In genomic region chr9:102632923-102633537, GRCm38 (mm10) we compare ENCODE assay signal across 8 mouse cellular contexts. TPM values are rescaled to one million over a fixed set of nuclear protein-coding genes. Genes with fewer than 3 reads are reported as not detected.
DNase-seq lines count a peak whose midpoint lies in the region; ATAC-seq lines count a peak whose summit lies in the region.

No protein-coding gene starts in this region.

- H3K4me3 ChIP-seq in neural tube, embryonic 11.5 days (ENCODE audit: low read depth, low read length): no peak overlapping the region
- no peak overlapping the region for H3K4me3 ChIP-seq in neural tube, embryonic 15.5 days (replicated peaks)
- H3K4me3 ChIP-seq in embryonic facial prominence, embryonic 10.5 days: no peak overlapping the region
- H3K4me3 ChIP-seq in hindbrain, embryonic 13.5 days: no peak overlapping the region
- H3K4me3 ChIP-seq in midbrain, embryonic 15.5 days: no peak overlapping the region

- DNase-seq in neural tube, embryonic 11.5 days (ENCODE audit: low spot score): peak; percentile 60
- peak; percentile 87 for DNase-seq in NIH3T3 (ENCODE audit: low read depth)
- peak; percentile 57 for DNase-seq in embryonic facial prominence, embryonic 10.5 days (ENCODE audit: low spot score)
- DNase-seq in left cerebral cortex, postnatal 14 days (ENCODE audit: low spot score in 2 of 2): peak; percentile 73 to 78
- DNase-seq in testis, postnatal 10 days (ENCODE audit: low spot score): no peak

- H3K4me2 ChIP-seq in neural tube, embryonic 11.5 days (ENCODE audit: low read depth): no peak overlapping the region
- no peak overlapping the region for H3K4me2 ChIP-seq in neural tube, embryonic 15.5 days
- no peak overlapping the region for H3K4me2 ChIP-seq in hindbrain, embryonic 13.5 days
- H3K4me2 ChIP-seq in midbrain, embryonic 15.5 days: no peak overlapping the region

- H3K27ac ChIP-seq in neural tube, embryonic 11.5 days (ENCODE audit: low read depth, low read length): no peak overlapping the region
- H3K27ac ChIP-seq in neural tube, embryonic 15.5 days (replicated peaks): no peak overlapping the region
- peak overlapping the region; percentile 30; the same call in 1 of the 2 replicates for H3K27ac ChIP-seq in embryonic facial prominence, embryonic 10.5 days (replicated peaks)
- peak overlapping the region; percentile 25 for H3K27ac ChIP-seq in hindbrain, embryonic 13.5 days
- H3K27ac ChIP-seq in midbrain, embryonic 15.5 days: peak overlapping the region; percentile 49; the same call in 1 of the 2 replicates

- no peak; the same call in 1 of the 2 replicates for ATAC-seq in neural tube, embryonic 11.5 days (ENCODE audit: insufficient read depth, low FRiP score, low TSS enrichment)
- no peak for ATAC-seq in neural tube, embryonic 15.5 days (ENCODE audit: low FRiP score)
- ATAC-seq in hindbrain, embryonic 13.5 days (ENCODE audit: low FRiP score): 0 out of 2 replicates have a peak, but pooled peaks have one; percentile 52
- peak; percentile 72; the same call in 1 of the 2 replicates for ATAC-seq in midbrain, embryonic 15.5 days (replicated peaks)

- H3K4me1 ChIP-seq in neural tube, embryonic 11.5 days (ENCODE audit: control insufficient read depth, insufficient read depth, low read length): no peaks in the 10 kb centered on the region
- peaks cover 4% of the 10 kb centered on the region for H3K4me1 ChIP-seq in neural tube, embryonic 15.5 days
- H3K4me1 ChIP-seq in embryonic facial prominence, embryonic 10.5 days: peaks cover 32% of the 10 kb centered on the region
- H3K4me1 ChIP-seq in hindbrain, embryonic 13.5 days (replicated peaks): peaks cover 15% of the 10 kb centered on the region
- H3K4me1 ChIP-seq in midbrain, embryonic 15.5 days: peaks cover 5% of the 10 kb centered on the region; the same call in 1 of the 2 replicates

- H3K9me3 ChIP-seq in neural tube, embryonic 11.5 days (ENCODE audit: control insufficient read depth, low read length): no peaks in the 10 kb centered on the region
- no peaks in the 10 kb centered on the region for H3K9me3 ChIP-seq in neural tube, embryonic 15.5 days (replicated peaks)
- H3K9me3 ChIP-seq in embryonic facial prominence, embryonic 10.5 days: no peaks in the 10 kb centered on the region
- H3K9me3 ChIP-seq in hindbrain, embryonic 13.5 days: no peaks in the 10 kb centered on the region
- no peaks in the 10 kb centered on the region for H3K9me3 ChIP-seq in midbrain, embryonic 15.5 days

- intact Hi-C loops in left cerebral cortex, postnatal 14 days (cut with DNase I): loop anchor here (10.0 kb wide), 1 partner anchor 672 kb away; the partner anchor contains the start of genes 1300017J02Rik and Topbp1

- H3K36me3 ChIP-seq in neural tube, embryonic 11.5 days (ENCODE audit: control insufficient read depth, insufficient read depth, low read length): no peaks in the 10 kb centered on the region; the same call in 1 of the 2 replicates
- H3K36me3 ChIP-seq in neural tube, embryonic 15.5 days: peaks cover 23% of the 10 kb centered on the region
- H3K36me3 ChIP-seq in embryonic facial prominence, embryonic 10.5 days (replicated peaks): peaks cover 35% of the 10 kb centered on the region
- H3K36me3 ChIP-seq in hindbrain, embryonic 13.5 days: peaks cover 32% of the 10 kb centered on the region
- H3K36me3 ChIP-seq in midbrain, embryonic 15.5 days (replicated peaks): 0 out of 2 replicates have a peak, but pooled peaks cover 7% of the 10 kb centered on the region

- no peaks in the 10 kb centered on the region for H3K27me3 ChIP-seq in neural tube, embryonic 11.5 days (ENCODE audit: control insufficient read depth, insufficient read depth, low read length)
- H3K27me3 ChIP-seq in neural tube, embryonic 15.5 days (replicated peaks): no peaks in the 10 kb centered on the region
- no peaks in the 10 kb centered on the region for H3K27me3 ChIP-seq in embryonic facial prominence, embryonic 10.5 days (replicated peaks; ENCODE audit: low read depth, poor library complexity, severe bottlenecking)
- no peaks in the 10 kb centered on the region for H3K27me3 ChIP-seq in hindbrain, embryonic 13.5 days
- no peaks in the 10 kb centered on the region for H3K27me3 ChIP-seq in midbrain, embryonic 15.5 days (replicated peaks)

- H3K9ac ChIP-seq in neural tube, embryonic 11.5 days (ENCODE audit: low read length): no peak overlapping the region
- no peak overlapping the region for H3K9ac ChIP-seq in neural tube, embryonic 15.5 days (replicated peaks)
- H3K9ac ChIP-seq in hindbrain, embryonic 13.5 days: 0 out of 2 replicates have a peak overlapping the region, but pooled peaks have one; percentile 19
- no peak overlapping the region for H3K9ac ChIP-seq in midbrain, embryonic 15.5 days

- 34% methylated on average over 1 of the region's 1 CpGs for WGBS in neural tube, embryonic 11.5 days
- WGBS in neural tube, embryonic 15.5 days: 32% methylated on average over 1 of the region's 1 CpGs
- WGBS in embryonic facial prominence, embryonic 10.5 days: 41% methylated on average over 1 of the region's 1 CpGs
- WGBS in hindbrain, embryonic 13.5 days: 57% methylated on average over 1 of the region's 1 CpGs
- WGBS in midbrain, embryonic 15.5 days: 43% methylated on average over 1 of the region's 1 CpGs

RNA-seq across cellular contexts. Expression of gene Cep63, which starts 6.7 kb away (rescaled TPM):
- polyA plus RNA-seq in neural tube, embryonic 11.5 days (2014; fragmentation: Nextera tagmentation; extraction: Ambion mirVana): 49.6 and 54.2 TPM in 2 replicates
- 35.6 and 41.7 TPM in 2 replicates for polyA plus RNA-seq in neural tube, embryonic 15.5 days (2015; fragmentation: Nextera tagmentation; extraction: Ambion mirVana)
- 53.4 and 56.2 TPM in 2 replicates for polyA plus RNA-seq in embryonic facial prominence, embryonic 10.5 days (2016; fragmentation: Nextera tagmentation; extraction: Ambion mirVana)
- 43.0 and 44.3 TPM in 2 replicates for polyA plus RNA-seq in hindbrain, embryonic 13.5 days (2015; fragmentation: Nextera tagmentation; extraction: Ambion mirVana)
- 10 to 100 TPM; 23.7 to 25.1 TPM for total RNA-seq in left cerebral cortex, postnatal 14 days (2021)
- 38.9 and 42.2 TPM in 2 replicates for polyA plus RNA-seq in midbrain, embryonic 15.5 days (2015; fragmentation: Nextera tagmentation; extraction: Ambion mirVana)

RNA-seq across cellular contexts. Expression of gene Anapc13, which starts 6.9 kb away (rescaled TPM):
- polyA plus RNA-seq in neural tube, embryonic 11.5 days (2014; fragmentation: Nextera tagmentation; extraction: Ambion mirVana): 154 and 156 TPM in 2 replicates
- polyA plus RNA-seq in neural tube, embryonic 15.5 days (2015; fragmentation: Nextera tagmentation; extraction: Ambion mirVana): 160 and 164 TPM in 2 replicates
- 146 and 164 TPM in 2 replicates for polyA plus RNA-seq in embryonic facial prominence, embryonic 10.5 days (2016; fragmentation: Nextera tagmentation; extraction: Ambion mirVana)
- 194 and 200 TPM in 2 replicates for polyA plus RNA-seq in hindbrain, embryonic 13.5 days (2015; fragmentation: Nextera tagmentation; extraction: Ambion mirVana)
- total RNA-seq in left cerebral cortex, postnatal 14 days (2021): 10 to 100 TPM; 84.6 to 96.5 TPM
- 135 and 137 TPM in 2 replicates for polyA plus RNA-seq in midbrain, embryonic 15.5 days (2015; fragmentation: Nextera tagmentation; extraction: Ambion mirVana)

Comparison
In these comparisons a context has a peak if more than half of its experiments do, and no peak if none do; other contexts are left out.
1. ATAC-seq: peak in hindbrain, embryonic 13.5 days (single experiment) and midbrain, embryonic 15.5 days (single experiment); none in neural tube, embryonic 11.5 days (single experiment) and neural tube, embryonic 15.5 days (single experiment).
2. H3K27ac ChIP-seq: peak in embryonic facial prominence, embryonic 10.5 days (single experiment), hindbrain, embryonic 13.5 days (single experiment) and midbrain, embryonic 15.5 days (single experiment); none in neural tube, embryonic 11.5 days (single experiment) and neural tube, embryonic 15.5 days (single experiment).